Mouse (Mus musculus) heart, adult 10 weeks (tissue): ENCODE measurements around the gene Ipmk. TPM values are rescaled to one million over a fixed set of nuclear protein-coding genes. Genes with fewer than 3 reads are reported as not detected.

ENCODE experiments used
- polyA plus RNA-seq: library from polyadenylated mRNA; stranded (reverse); fragments of 350-450 nt; fragmentation: Illumina TruSeq; extraction: RNeasy Lipid Tissue Mini Kit (QIAGEN cat#74804); gene quantifications from one replicate; pipeline ENCODE4 v1.2.3, GENCODE M21; 2014; ENCODE audit warnings: low read depth, low replicate concordance

Ipmk gene
- 9.6 TPM for polyA plus RNA-seq

GRCm38 (mm10) chr10:71347509-71347949 lies at the start of gene Ipmk:
Gene Ipmk, plus strand, starts transcription at chr10:71347763.

GRCm38 (mm10) chr10:71344579-71345143 lies 2.9 kb upstream of the Ipmk start, which contains the start of gene Cisd1:
Gene Cisd1, minus strand, starts transcription at chr10:71344954.

Other genes starting within 250 kb of the Ipmk start
- 15.5 TPM for gene Bicc1, start 188.1 kb upstream of the Ipmk start, polyA plus RNA-seq
- 52.3 TPM for gene Tfam, start 109.5 kb upstream of the Ipmk start, polyA plus RNA-seq
- 64.8 TPM for gene Ube2d1, start 62.5 kb upstream of the Ipmk start, polyA plus RNA-seq
- 300 TPM for gene Cisd1, start 2.8 kb upstream of the Ipmk start, polyA plus RNA-seq